Mouse (Mus musculus): Measurements from ENCODE around the gene Prss42. TPM values are rescaled to one million over a fixed set of nuclear protein-coding genes. Genes with fewer than 3 reads are reported as not detected.

The Prss42 gene
- total RNA-seq, 2 experiments from 2014 or later: not detected

Other genes with a start within 250 kb of the Prss42 start
- gene Nradd, start 173.7 kb upstream of the Prss42 start, total RNA-seq (2021): 1 to 10 TPM; 2.1 to 2.6 TPM
- 1 to 10 TPM; 7.8 to 9.4 TPM for gene Nbeal2, start 144.0 kb upstream of the Prss42 start, total RNA-seq (2021)
- gene Ccdc12, start 141.7 kb upstream of the Prss42 start, total RNA-seq (2021): 10 to 100 TPM; 40.1 to 47.1 TPM
- not detected for gene Myl3, start 56.3 kb upstream of the Prss42 start, total RNA-seq (2021)
- 1 to 10 TPM; 5.6 to 6.5 TPM for gene Pth1r, start 51.0 kb upstream of the Prss42 start, total RNA-seq (2021)
- not detected for gene Prss44, start 15.8 kb downstream of the Prss42 start, total RNA-seq (2021)
- under 1 TPM; 0.21 to 0.55 TPM for gene Prss43, start 28.5 kb downstream of the Prss42 start, total RNA-seq (2021)
- gene Prss45, start 36.4 kb downstream of the Prss42 start, total RNA-seq (2021): under 1 TPM; 0.31 to 0.65 TPM
- gene Prss46, start 46.3 kb downstream of the Prss42 start, total RNA-seq (2021): under 1 TPM in 1 of 2 experiments, not detected in 1; 0.31 TPM
- gene Prss50, start 59.8 kb downstream of the Prss42 start, total RNA-seq (2021): under 1 TPM in 1 of 2 experiments, not detected in 1; 0.36 TPM
- gene Als2cl, start 81.7 kb downstream of the Prss42 start, total RNA-seq (2021): 10 to 100 TPM; 11.6 to 13.1 TPM
- gene Tmie, start 81.9 kb downstream of the Prss42 start, total RNA-seq (2021): 1 to 10 TPM; 1.8 to 2.0 TPM
- gene Fam240a, start 118.7 kb downstream of the Prss42 start, total RNA-seq (2021): not detected
- gene Tdgf1, start 148.0 kb downstream of the Prss42 start, total RNA-seq (2021): under 1 TPM; 0.37 to 0.57 TPM
- gene Lrrc2, start 153.4 kb downstream of the Prss42 start, total RNA-seq (2021): 1 to 10 TPM; 2.0 to 2.6 TPM
- gene Rtp3, start 192.4 kb downstream of the Prss42 start, total RNA-seq (2021): under 1 TPM; 0.19 to 0.65 TPM
- gene Ltf, start 221.1 kb downstream of the Prss42 start, total RNA-seq (2021): under 1 TPM; 0.32 to 0.74 TPM